Mouse (Mus musculus) thymus, postnatal 10 days (tissue): Measurements from ENCODE around the gene Olfr137.

ENCODE experiments used
- DNase-seq, 2 experiments: peaks; one replicate each; pipeline ENCODE4 v3.0.0; 2021; ENCODE audit warnings: low spot score in 2 of 2

The Olfr137 gene

GRCm38 (mm10) chr17:38307470-38307869 lies at the start of gene Olfr137:
Olfr137 (minus strand) TSS chr17:38307570.
- DNase-seq, result no peak

DNA sequence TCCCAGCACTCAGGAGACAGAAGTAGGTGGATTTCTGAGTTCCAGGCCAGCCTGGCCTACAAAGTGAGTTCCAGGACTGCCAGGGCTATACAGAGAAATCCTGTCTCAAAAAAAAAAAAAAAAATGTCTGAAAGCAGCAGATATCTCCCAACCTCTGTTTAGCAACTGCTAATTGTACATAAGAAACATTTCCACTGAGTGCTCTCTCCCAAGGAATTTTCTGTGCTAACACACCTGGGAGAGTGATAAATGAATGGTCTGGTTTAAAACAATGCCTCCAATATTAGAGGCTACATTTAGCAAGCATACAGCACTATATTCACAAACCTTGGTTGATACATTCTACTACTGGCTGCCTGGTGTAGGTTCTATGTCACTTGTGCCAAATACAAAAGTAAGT lies 22.2 kb upstream of the Olfr137 start, which contains the start of gene Olfr136:
Olfr136 (plus strand) TSS at position 301 of the 400 bp plus-strand sequence.
- DNase-seq, result no peak

DNA sequence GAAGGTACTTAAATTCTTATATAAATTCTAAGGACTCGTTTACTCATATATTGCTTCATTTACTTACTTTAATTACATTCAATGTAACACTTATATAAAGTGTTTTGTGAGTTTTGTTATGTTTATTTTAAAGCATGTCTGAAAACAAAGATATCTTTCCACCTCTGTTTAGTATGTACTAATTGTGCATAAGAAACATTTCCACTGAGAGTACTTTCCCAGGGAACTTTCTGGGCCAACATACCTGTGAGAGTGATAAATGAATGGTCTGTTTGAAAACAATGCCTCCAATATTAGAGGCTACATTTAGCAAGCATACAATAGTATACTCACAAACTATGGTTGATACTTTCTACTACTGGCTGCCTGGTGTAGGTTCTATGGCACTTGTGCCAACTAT lies 46.6 kb downstream of the Olfr137 start, which contains the start of gene Olfr138:
Olfr138 (plus strand) TSS at position 301 of the 400 bp plus-strand sequence.
- no peak for DNase-seq
